In the genomic region with DNA sequence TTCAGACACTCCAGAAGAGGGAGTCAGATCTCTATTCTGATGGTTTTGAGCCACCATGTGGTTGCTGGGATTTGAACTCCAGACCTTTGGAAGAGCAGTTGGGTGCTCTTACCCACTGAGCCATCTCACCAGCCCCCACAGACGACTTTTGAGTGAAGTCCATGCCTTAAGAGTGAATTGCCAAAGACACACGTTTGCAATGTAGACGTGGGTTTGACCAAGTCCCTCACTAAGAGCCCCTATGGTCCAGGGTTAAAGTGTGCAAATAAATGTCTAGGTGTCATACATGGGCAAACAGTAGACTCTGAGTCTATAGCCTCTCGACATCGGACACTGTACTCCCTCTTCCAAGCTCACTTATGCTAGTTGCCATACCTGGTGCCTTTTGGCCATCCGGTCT, we compare ENCODE assay signal across 8 mouse cellular contexts. TPM values are rescaled to one million over a fixed set of nuclear protein-coding genes. Genes with fewer than 3 reads are reported as not detected.
DNase-seq lines count a peak whose midpoint lies in the region; ATAC-seq and TF ChIP-seq lines count a peak whose summit lies in the region.

No protein-coding gene starts in this region.

- H3K4me2 ChIP-seq in limb, embryonic 12.5 days: peak overlapping the region; percentile 87
- H3K4me2 ChIP-seq in stomach, embryonic 15.5 days: peak overlapping the region; percentile 93

- H3K36me3 ChIP-seq in testis, adult 2 months (ENCODE audit: control insufficient read depth, insufficient read depth, low read length): no peaks in the 10 kb centered on the region
- H3K36me3 ChIP-seq in limb, embryonic 12.5 days: peaks cover 17% of the 10 kb centered on the region
- H3K36me3 ChIP-seq in stomach, embryonic 15.5 days: no peaks in the 10 kb centered on the region

- H3K9me3 ChIP-seq in limb, embryonic 12.5 days: no peaks in the 10 kb centered on the region
- no peaks in the 10 kb centered on the region for H3K9me3 ChIP-seq in stomach, embryonic 15.5 days

- peak; percentile 20 for DNase-seq in cerebellum, adult 11 months
- DNase-seq in cerebellum, adult 18-20 months: no peak
- no peak for DNase-seq in testis, postnatal 14 days (ENCODE audit: low spot score)
- no peak for DNase-seq in urinary bladder, postnatal 4 days (ENCODE audit: low spot score in 2 of 2)
- DNase-seq in Muller cell, postnatal 12 days (ENCODE audit: inconsistent ontology term): no peak

- no peak for TF ChIP-seq CTCF in testis, adult 2 months (IDR thresholded peaks at IDR 0.05; ENCODE audit: control insufficient read depth, insufficient read depth, insufficient replicate concordance, low read depth, low read length)

- 88% methylated on average over 6 of the region's 6 CpGs for WGBS in limb, embryonic 12.5 days
- 81% methylated on average over 6 of the region's 6 CpGs for WGBS in stomach, embryonic 15.5 days

- no peak for ATAC-seq in limb, embryonic 12.5 days (ENCODE audit: insufficient number of reproducible peaks, insufficient read depth, low FRiP score, low TSS enrichment, low read depth)
- no peak for ATAC-seq in stomach, embryonic 15.5 days (ENCODE audit: insufficient read depth, low FRiP score, low read depth)

- peaks cover 8% of the 10 kb centered on the region for H3K4me1 ChIP-seq in testis, adult 2 months (ENCODE audit: control insufficient read depth, insufficient read depth, low read length)
- H3K4me1 ChIP-seq in limb, embryonic 12.5 days (replicated peaks): peaks cover 19% of the 10 kb centered on the region
- peaks cover 11% of the 10 kb centered on the region for H3K4me1 ChIP-seq in stomach, embryonic 15.5 days

- no peaks in the 10 kb centered on the region for H3K27me3 ChIP-seq in testis, adult 2 months (ENCODE audit: control insufficient read depth, insufficient read depth, low read length)
- H3K27me3 ChIP-seq in limb, embryonic 12.5 days: no peaks in the 10 kb centered on the region
- H3K27me3 ChIP-seq in stomach, embryonic 15.5 days (replicated peaks): no peaks in the 10 kb centered on the region

- no peak overlapping the region for H3K27ac ChIP-seq in testis, adult 2 months (ENCODE audit: control insufficient read depth, insufficient read depth, low read depth, low read length)
- H3K27ac ChIP-seq in limb, embryonic 12.5 days: no peak overlapping the region
- H3K27ac ChIP-seq in stomach, embryonic 15.5 days: no peak overlapping the region

- no peak overlapping the region for H3K9ac ChIP-seq in limb, embryonic 12.5 days (replicated peaks)
- no peak overlapping the region for H3K9ac ChIP-seq in stomach, embryonic 15.5 days

- no peak for TF ChIP-seq POLR2A in testis, adult 2 months (IDR thresholded peaks at IDR 0.05; ENCODE audit: control insufficient read depth, low read depth, low read length)

- peak overlapping the region; percentile 65 for H3K4me3 ChIP-seq in testis, adult 2 months (ENCODE audit: control insufficient read depth, low read depth, low read length)
- H3K4me3 ChIP-seq in limb, embryonic 12.5 days (replicated peaks): peak overlapping the region; percentile 98
- peak overlapping the region; percentile 96 for H3K4me3 ChIP-seq in stomach, embryonic 15.5 days (replicated peaks)

RNA-seq across cellular contexts. Expression of gene Kmt5b, which starts 2.3 kb away (rescaled TPM):
- polyA plus RNA-seq in testis, adult 2 months (2012; rRNA removed): 5.1 and 7.4 TPM in 2 replicates
- polyA plus RNA-seq in limb, embryonic 12.5 days (2016; fragmentation: Nextera tagmentation; extraction: Ambion mirVana): 38.3 and 44.2 TPM in 2 replicates
- polyA plus RNA-seq in stomach, embryonic 15.5 days (2015; fragmentation: Nextera tagmentation; extraction: Ambion mirVana): 24.4 and 26.3 TPM in 2 replicates
